Mouse (Mus musculus) C2C12 (cell line): ENCODE data around the gene Lgals3bp.

Source experiments
- CTCF ChIP-seq: IDR thresholded peaks from one replicate; pipeline ENCODE4 v1.5.1; 2011; ENCODE audit not compliant: control insufficient read depth, insufficient read depth, insufficient read length
- MYOG ChIP-seq: IDR thresholded peaks from one replicate; pipeline ENCODE4 v1.6.1; 2011; ENCODE audit not compliant: control insufficient read depth, insufficient read length; ENCODE audit errors: extremely low read depth
- USF1 ChIP-seq: IDR thresholded peaks from one replicate; pipeline ENCODE4 v1.6.1; 2011; ENCODE audit warnings: low read depth, mild to moderate bottlenecking, control low read depth, moderate library complexity

- TF ChIP-seq MYOG: no peak
- TF ChIP-seq CTCF: no peak
- TF ChIP-seq USF1: no peak
Observed at GRCm38 (mm10) chr11:118355640-118356039, 46.3 kb downstream of the Lgals3bp start, which contains the start of gene Timp2.
